Mouse (Mus musculus) heart, embryonic 13.5 days (tissue): Measurements from ENCODE around the gene Cst12. TPM values are rescaled to one million over a fixed set of nuclear protein-coding genes. Genes with fewer than 3 reads are reported as not detected.
"Not testable (repeated sequence)": the region's sequence is repeated elsewhere in the genome, so short reads cannot be mapped to it uniquely, and the experiment has no call there.

Source experiments
- ATAC-seq: fragments of 200-750 bp; cut with Nextera tagmentation; 2 replicates; pipeline ENCODE4 v1.8.0; 2017; ENCODE audit warnings: moderate TSS enrichment; ENCODE audit not compliant: insufficient number of reproducible peaks, low FRiP score, low TSS enrichment; ENCODE audit errors: extremely low read depth
- H3K27ac ChIP-seq: fragments of 300-500 bp; sonication (generic); replicated peaks from 2 replicates; pipeline ENCODE4 v1.5.1; 2015; ENCODE audit warnings: moderate library complexity, mild to moderate bottlenecking, inconsistent platforms
- H3K27me3 ChIP-seq: fragments of 300-500 bp; sonication (generic); replicated peaks from 2 replicates; pipeline ENCODE4 v1.6.1; 2015; ENCODE audit warnings: mild to moderate bottlenecking, inconsistent platforms
- H3K36me3 ChIP-seq: fragments of 300-500 bp; sonication (generic); 2 replicates; pipeline ENCODE4 v1.6.1; 2015; ENCODE audit warnings: mild to moderate bottlenecking, inconsistent platforms
- H3K4me1 ChIP-seq: fragments of 300-500 bp; sonication (generic); 2 replicates; pipeline ENCODE4 v1.6.1; 2015; ENCODE audit warnings: inconsistent platforms
- H3K4me2 ChIP-seq: fragments of 300-500 bp; sonication (generic); 2 replicates; pipeline ENCODE4 v1.6.1; 2015; ENCODE audit warnings: inconsistent platforms, mild to moderate bottlenecking, moderate library complexity
- H3K4me3 ChIP-seq: fragments of 300-500 bp; sonication (generic); 2 replicates; pipeline ENCODE4 v1.5.1; 2015; ENCODE audit warnings: moderate library complexity, mild to moderate bottlenecking, inconsistent platforms
- H3K9ac ChIP-seq: fragments of 300-500 bp; sonication (generic); 2 replicates; pipeline ENCODE4 v1.6.1; 2015; ENCODE audit warnings: inconsistent platforms, mild to moderate bottlenecking, moderate library complexity
- H3K9me3 ChIP-seq: fragments of 300-500 bp; sonication (generic); 2 replicates; pipeline ENCODE4 v1.6.1; 2016; ENCODE audit warnings: inconsistent platforms
- WGBS: fragments of 180-500 bp; shearing (Covaris S2); methylation state at CpG from one replicate; pipeline ENCODE4 v1.1.7; 2015; ENCODE audit warnings: mixed read lengths; 5-methylcytosine and 5-hydroxymethylcytosine counted together
- polyA plus RNA-seq: library from polyadenylated mRNA; unstranded; fragments of >200 nt; fragmentation: Nextera tagmentation; extraction: Ambion mirVana; gene quantifications from 2 replicates; pipeline ENCODE4 v1.2.1, GENCODE M21; 2015

The Cst12 gene
- not detected in 2 replicates for polyA plus RNA-seq

DNA sequence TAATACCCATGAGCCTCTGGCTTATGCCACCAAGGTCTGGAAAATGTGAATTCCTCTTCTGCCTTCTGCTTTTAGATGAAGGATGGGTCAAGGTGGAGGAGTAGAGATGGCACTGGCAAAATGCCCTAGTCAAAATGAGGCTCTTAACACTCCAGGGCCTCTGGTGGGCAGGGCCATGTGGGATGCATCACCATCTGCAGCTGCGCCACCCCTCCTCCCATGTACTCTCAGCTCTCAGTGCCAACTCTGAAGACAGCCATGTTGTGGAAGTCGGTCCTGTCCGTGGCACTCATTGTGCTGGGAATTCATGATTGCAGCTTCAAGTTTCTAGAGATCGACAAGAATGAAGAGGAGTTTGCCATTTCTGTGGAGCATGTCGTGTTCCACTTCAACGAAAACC, at the start of gene Cst12:
Gene Cst12 (plus strand): TSS at position 220 of the 400 bp plus-strand sequence.
- WGBS, result 82% methylated on average over 6 of the region's 6 CpGs
- H3K36me3 ChIP-seq, result no peaks in the 10 kb centered on the region
- no peaks in the 10 kb centered on the region for H3K4me1 ChIP-seq
- no peak within 1 kb of the TSS for H3K4me3 ChIP-seq
- no peak within 1 kb of the TSS for H3K4me2 ChIP-seq
- no peak within 1 kb of the TSS for H3K27ac ChIP-seq
- peaks cover 5% of the 10 kb centered on the region; the same call in 1 of the 2 replicates for H3K9me3 ChIP-seq
- no peak for ATAC-seq
- H3K9ac ChIP-seq, result no peak within 1 kb of the TSS
- no peaks in the 10 kb centered on the region for H3K27me3 ChIP-seq

DNA sequence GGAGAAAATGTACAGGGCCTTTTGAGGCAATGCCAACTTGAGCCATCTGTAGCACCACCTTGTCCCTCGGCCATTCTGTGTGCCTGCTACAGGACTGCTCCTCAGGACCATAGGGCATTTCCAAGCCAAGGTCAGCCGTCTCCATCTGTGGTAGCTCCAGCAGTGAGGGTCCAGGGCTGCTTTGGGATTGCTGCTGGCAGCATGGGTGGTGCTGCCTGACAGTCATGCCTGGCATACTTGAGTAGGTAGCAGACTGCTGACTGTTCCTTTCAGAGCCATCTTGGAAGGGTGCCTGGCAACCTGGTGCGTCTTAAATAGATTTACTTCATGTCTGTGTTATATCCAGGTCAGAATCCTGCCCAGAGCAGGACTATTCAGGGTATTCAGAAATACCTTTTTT, 46.2 kb upstream of the Cst12 start:
- Histone ChIP-seq H3K4me1 (no peaks in the 10 kb centered on the region), H3K27me3 (no peaks in the 10 kb centered on the region), H3K4me3 (no peak overlapping the region), H3K4me2 (no peak overlapping the region), H3K36me3 (no peaks in the 10 kb centered on the region), H3K9ac (no peak overlapping the region), H3K27ac (no peak overlapping the region), H3K9me3 (0 out of 2 replicates have a peak, but pooled peaks cover 5% of the 10 kb centered on the region)
- no peak for ATAC-seq
- 63% methylated on average over 3 of the region's 3 CpGs for WGBS

DNA sequence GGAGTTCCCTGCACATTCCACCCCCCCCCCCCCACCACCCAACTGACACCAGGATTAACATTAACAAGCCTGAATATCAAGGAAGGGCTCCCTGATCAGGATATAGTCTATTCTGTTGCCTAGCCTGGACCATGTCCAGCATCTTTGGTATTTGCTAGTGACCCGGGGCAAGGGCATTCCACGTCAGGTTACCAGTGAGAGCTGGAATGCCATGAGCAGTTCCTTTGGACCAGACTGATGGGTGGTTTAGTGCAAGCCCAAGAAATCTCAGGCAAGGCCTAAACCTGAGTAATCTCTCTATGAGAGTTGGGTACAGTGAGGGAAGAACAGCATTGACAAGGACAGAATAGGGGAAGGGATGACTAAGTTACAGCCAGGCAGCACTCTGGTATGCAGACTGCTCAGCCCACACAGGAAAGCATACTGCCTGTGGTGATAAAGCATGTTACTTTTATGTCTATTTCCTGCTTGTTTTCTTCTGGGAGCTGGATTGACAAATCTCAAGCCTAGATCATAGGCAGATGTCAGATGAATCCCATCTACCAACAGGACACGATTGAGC, 45.2 kb upstream of the Cst12 start:
- Histone ChIP-seq H3K4me2 (no peak overlapping the region), H3K36me3 (no peaks in the 10 kb centered on the region), H3K4me1 (no peaks in the 10 kb centered on the region), H3K9me3 (0 out of 2 replicates have a peak, but pooled peaks cover 5% of the 10 kb centered on the region), H3K4me3 (no peak overlapping the region), H3K27ac (no peak overlapping the region), H3K27me3 (no peaks in the 10 kb centered on the region), H3K9ac (no peak overlapping the region)
- 60% methylated on average over 3 of the region's 3 CpGs for WGBS
- no peak for ATAC-seq

DNA sequence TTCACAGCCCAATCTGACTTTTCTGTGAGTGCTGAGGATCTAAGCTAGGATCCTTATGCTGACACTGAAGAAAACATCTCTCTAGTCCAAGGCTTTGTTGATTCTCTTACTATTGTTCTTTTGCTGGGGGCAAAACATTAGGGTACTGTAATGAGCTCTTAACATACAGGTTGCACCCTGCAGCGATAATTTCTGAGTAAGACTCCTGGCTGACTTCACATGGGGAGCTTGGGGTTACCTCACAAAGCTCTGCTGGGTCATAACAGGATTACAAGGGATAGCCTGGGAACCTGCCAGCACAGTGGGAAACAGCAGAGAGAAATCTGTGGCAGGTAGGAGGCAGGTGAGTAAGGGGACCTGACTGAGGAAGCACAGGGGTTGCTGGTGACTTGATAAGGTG, 39.1 kb upstream of the Cst12 start, which contains the start of gene Cstl1:
Gene Cstl1 (plus strand): TSS at position 301 of the 400 bp plus-strand sequence.
- Histone ChIP-seq H3K27me3 (peaks cover 13% of the 10 kb centered on the region), H3K36me3 (no peaks in the 10 kb centered on the region), H3K4me3 (no peak within 1 kb of the TSS), H3K27ac (no peak within 1 kb of the TSS), H3K9ac (no peak within 1 kb of the TSS), H3K9me3 (no peaks in the 10 kb centered on the region), H3K4me2 (no peak within 1 kb of the TSS), H3K4me1 (no peaks in the 10 kb centered on the region)
- ATAC-seq, result no peak
- 68% methylated on average over 1 of the region's 1 CpGs for WGBS

DNA sequence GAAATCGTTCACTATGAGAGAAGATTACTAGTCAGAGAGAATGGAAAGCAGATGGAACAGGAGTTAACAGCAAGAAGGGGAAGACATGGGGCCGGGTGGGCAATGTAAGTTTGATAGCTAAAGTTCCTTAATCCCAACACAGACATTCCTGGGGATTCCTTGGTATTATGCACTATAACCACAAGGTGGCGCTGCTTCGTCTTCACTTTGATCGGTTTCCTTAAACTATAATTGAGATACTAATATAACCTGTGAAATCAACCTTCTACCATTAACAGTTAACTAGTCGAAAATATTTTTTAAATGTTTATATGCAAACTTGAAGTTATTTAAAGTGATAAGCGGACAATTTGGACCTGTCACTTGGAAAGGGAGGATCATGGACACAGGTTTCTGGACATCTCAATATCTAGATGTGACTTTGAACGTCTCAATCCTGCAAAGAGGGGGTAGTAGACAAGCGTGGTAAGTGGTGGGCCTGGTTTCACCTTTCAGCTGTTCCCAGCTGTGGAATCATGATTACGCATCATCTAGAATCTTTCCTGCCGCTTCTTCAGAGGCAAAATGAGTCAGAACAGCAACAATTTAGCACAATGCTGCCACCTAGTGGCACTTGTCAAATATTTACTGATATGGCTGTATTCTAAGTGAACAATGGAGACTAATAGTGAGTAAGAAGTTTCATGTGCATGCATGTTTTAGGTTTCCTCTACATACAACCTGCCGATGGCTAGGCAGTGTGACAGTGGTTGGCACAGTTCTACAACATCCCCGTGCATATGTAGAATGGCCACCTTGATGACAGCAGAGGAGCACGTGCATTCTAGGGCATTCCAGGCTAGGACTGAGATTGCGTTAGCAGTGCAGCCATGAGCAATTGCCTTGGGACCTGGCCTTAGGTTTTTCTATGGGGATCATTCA, 37.0 kb upstream of the Cst12 start:
- H3K27me3 ChIP-seq, result peaks cover 13% of the 10 kb centered on the region
- 17% methylated on average over 15 of the region's 15 CpGs for WGBS
- no peak for ATAC-seq

DNA sequence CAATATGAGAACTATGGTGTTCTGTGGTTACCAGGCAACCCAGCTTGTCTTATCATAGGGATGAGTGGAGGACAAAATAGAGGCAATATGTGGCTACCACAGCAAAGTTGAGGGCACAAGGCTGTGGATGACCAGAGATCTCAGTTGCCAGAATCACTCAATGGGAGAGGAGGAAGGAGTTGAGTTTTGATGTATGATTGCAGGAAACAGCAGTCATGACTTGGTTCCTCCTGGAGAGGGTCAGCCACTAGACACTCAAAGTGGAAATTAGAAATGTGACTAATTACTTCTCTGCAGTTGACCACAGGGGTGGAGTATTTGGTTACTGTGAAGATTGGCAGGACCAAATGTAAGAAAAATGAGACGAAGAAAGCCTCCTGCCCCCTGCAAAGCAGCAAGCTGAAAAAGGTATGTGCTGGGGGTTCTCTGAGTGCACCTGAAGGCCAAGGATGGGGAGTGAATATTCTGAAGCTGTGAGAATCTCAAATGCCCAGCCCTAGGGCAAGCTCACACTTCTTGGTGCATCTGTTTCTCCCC, 34.8 kb upstream of the Cst12 start:
- no peak overlapping the region for H3K9ac ChIP-seq
- H3K27me3 ChIP-seq, result peaks cover 13% of the 10 kb centered on the region
- 50% methylated on average over 1 of the region's 1 CpGs for WGBS
- no peak for ATAC-seq
- no peaks in the 10 kb centered on the region for H3K9me3 ChIP-seq
- H3K4me2 ChIP-seq, result no peak overlapping the region
- no peaks in the 10 kb centered on the region for H3K4me1 ChIP-seq
- no peak overlapping the region for H3K4me3 ChIP-seq
- no peaks in the 10 kb centered on the region for H3K36me3 ChIP-seq
- no peak overlapping the region for H3K27ac ChIP-seq

More for the DNA sequence above, 37.0 kb upstream of the Cst12 start:
- H3K36me3 ChIP-seq, result no peaks in the 10 kb centered on the region
- H3K4me3 ChIP-seq, result peak overlapping the region; percentile 44
- peak overlapping the region; percentile 53; the same call in 1 of the 2 replicates for H3K9ac ChIP-seq
- no peak overlapping the region for H3K27ac ChIP-seq
- H3K4me1 ChIP-seq, result no peaks in the 10 kb centered on the region
- peak overlapping the region; percentile 76 for H3K4me2 ChIP-seq
- no peaks in the 10 kb centered on the region for H3K9me3 ChIP-seq

DNA sequence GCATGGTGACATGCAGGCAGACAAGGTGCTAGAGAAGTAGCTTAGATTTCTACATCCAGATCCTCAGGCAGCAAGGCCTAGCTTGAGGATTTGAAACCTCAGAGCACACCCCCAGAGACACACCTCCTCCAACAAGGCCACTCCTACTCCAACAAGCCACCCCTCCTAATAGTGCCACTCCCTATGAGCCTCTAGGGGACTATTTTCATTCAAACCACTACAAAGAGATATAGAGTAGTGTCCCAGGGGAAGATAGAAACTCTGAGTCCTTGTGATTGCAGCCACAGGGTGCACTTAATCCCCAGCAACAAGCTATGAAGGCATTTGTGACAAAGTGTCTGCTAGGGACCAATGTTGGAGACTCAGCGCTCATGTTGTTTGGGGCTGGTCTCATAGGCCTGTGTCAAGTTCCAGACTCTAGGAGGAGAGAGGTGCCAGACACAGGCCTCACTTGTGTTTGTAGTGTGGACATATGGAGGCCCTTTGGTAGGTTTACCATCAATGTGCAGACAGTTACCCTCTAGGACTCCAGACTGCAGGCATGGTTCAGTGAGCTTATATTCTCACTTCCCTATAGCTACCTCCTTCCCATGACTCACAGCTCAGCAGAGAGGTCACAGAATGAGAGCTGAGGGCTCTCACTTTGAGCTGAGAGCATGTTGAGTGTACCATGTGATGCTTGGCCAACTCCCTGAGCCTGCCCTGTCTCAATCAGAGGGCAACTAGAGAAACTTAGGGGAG, 25.3 kb upstream of the Cst12 start:
- WGBS, result 89% methylated on average over 1 of the region's 1 CpGs
- ATAC-seq, result no peak
- H3K4me3 ChIP-seq, result no peak overlapping the region
- H3K27ac ChIP-seq, result no peak overlapping the region
- H3K27me3 ChIP-seq, result no peaks in the 10 kb centered on the region
- H3K36me3 ChIP-seq, result no peaks in the 10 kb centered on the region
- no peak overlapping the region for H3K9ac ChIP-seq
- no peaks in the 10 kb centered on the region for H3K4me1 ChIP-seq
- no peak overlapping the region for H3K4me2 ChIP-seq
- no peaks in the 10 kb centered on the region for H3K9me3 ChIP-seq

DNA sequence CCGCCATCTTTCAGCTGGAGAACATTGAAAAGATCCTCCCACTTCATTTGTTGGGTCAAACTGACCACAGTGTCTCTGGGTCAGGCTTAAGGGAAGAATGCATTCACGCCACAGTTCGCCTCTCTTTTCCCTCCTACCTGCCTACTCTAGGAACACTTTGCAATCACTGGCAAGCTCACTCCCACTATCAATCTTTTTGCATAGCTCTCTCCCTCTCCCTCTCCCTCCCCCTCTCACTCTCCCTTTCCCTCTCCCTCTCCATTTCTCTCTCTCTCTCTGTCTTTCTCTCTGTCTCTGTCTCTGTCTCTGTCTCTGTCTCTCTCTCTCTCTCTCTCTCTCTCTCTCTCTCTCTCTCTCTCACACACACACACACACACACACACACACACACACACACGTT, 17.8 kb upstream of the Cst12 start, which contains the start of gene Cst11:
Gene Cst11 (minus strand): TSS at position 101 of the 400 bp plus-strand sequence.
- H3K9me3 ChIP-seq, H3K4me3 ChIP-seq, H3K4me2 ChIP-seq, ATAC-seq, H3K36me3 ChIP-seq, H3K9ac ChIP-seq, H3K4me1 ChIP-seq, H3K27me3 ChIP-seq, H3K27ac ChIP-seq: not testable (repeated sequence)
- WGBS, result 71% methylated on average over 4 of the region's 4 CpGs

DNA sequence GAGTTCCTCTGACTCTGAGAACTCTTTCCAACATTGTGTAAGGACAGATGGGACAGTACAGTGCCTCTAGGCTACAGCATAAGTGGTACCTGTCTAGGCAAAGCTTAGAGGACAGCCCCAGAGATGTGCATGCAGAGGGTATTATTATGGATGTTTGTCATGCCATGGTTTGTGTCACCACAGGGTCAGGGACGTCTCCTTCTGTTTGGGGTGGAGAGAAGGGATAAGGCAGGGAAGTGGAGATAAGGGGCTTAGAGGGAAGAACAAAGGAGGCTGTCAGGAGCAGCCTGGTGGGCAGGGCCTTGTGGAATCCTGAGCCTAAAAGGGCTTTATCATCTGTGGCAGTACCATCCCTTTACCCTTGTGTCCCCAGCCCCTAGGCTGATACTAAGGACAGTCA, 7.5 kb upstream of the Cst12 start, which contains the start of gene 8030411F24Rik:
Gene 8030411F24Rik (plus strand): TSS at position 301 of the 400 bp plus-strand sequence.
- H3K4me1 ChIP-seq, result no peaks in the 10 kb centered on the region
- no peak within 1 kb of the TSS for H3K9ac ChIP-seq
- no peaks in the 10 kb centered on the region for H3K9me3 ChIP-seq
- no peaks in the 10 kb centered on the region for H3K36me3 ChIP-seq
- H3K27me3 ChIP-seq, result no peaks in the 10 kb centered on the region
- H3K27ac ChIP-seq, result no peak within 1 kb of the TSS
- no peak within 1 kb of the TSS for H3K4me3 ChIP-seq
- no peak for ATAC-seq
- no peak within 1 kb of the TSS for H3K4me2 ChIP-seq
- 0% methylated on average over 1 of the region's 1 CpGs for WGBS

DNA sequence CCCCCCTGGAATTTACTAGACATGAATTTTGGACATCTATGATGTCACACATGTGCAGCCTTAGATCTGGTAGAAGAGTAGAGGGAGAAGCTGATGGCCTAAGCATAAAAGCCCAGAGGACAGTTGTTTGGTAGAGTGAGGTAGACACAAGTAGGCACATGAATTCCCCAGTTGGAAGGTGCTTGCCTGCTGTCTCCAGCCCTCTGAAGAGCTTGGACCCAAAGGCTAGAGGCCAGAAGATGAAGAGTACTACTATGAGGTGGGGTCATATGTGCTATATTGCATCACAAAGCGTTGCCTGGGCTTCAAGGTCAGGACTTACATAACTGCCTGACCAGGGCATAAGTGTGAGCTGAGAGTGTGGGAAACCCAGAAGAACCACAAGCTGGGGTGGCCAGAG, 9.3 kb downstream of the Cst12 start, which contains the start of gene Cst8:
Gene Cst8 (plus strand): TSS at position 301 of the 400 bp plus-strand sequence.
- peaks cover 17% of the 10 kb centered on the region for H3K4me1 ChIP-seq
- no peak within 1 kb of the TSS for H3K4me3 ChIP-seq
- H3K27ac ChIP-seq, result no peak within 1 kb of the TSS
- no peak within 1 kb of the TSS for H3K4me2 ChIP-seq
- no peak for ATAC-seq
- no peaks in the 10 kb centered on the region for H3K9me3 ChIP-seq
- H3K27me3 ChIP-seq, result no peaks in the 10 kb centered on the region
- no peak within 1 kb of the TSS for H3K9ac ChIP-seq
- H3K36me3 ChIP-seq, result no peaks in the 10 kb centered on the region
- whole genome bisulfite sequencing, result 71% methylated on average over 1 of the region's 1 CpGs

DNA sequence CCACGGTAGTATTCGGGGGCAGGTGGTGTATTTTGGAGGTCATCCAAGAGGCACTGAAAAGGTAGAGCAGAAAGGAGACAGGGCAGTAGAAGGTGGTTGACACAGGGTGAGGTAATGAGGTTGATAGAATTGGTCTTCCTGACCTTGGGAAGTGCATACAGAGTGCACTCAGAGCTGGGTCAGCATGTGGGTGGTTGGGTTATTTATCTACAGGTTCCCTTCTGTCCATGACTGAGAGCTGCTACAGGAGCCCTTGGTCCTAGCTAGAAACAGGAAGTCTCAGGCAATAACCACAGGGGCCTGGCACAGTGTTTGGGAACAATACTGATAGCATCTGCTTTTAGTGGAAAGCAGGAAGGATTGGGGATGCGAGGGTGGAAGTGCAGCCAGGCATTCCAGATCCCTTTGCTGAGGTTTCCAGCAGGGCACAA, 12.3 kb downstream of the Cst12 start:
- Histone ChIP-seq H3K4me3 (no peak overlapping the region), H3K9ac (no peak overlapping the region), H3K27ac (peak overlapping the region; percentile 66), H3K4me1 (peaks cover 17% of the 10 kb centered on the region), H3K27me3 (no peaks in the 10 kb centered on the region), H3K9me3 (no peaks in the 10 kb centered on the region), H3K36me3 (no peaks in the 10 kb centered on the region), H3K4me2 (no peak overlapping the region)
- 34% methylated on average over 3 of the region's 3 CpGs for WGBS
- no peak for ATAC-seq
